Mouse (Mus musculus): Measurements from ENCODE around the gene Trim27. TPM values are rescaled to one million over a fixed set of nuclear protein-coding genes. Genes with fewer than 3 reads are reported as not detected.

Gene Trim27
- 10 to 100 TPM; 38.6 to 38.8 TPM for total RNA-seq (2021)
- long read RNA-seq, experiment 1, full-length matches to known transcripts: 24 of 28 reads
- long read RNA-seq, experiment 1, partial matches to known transcripts: 0 of 28 reads
- long read RNA-seq, experiment 1, other reads (novel, unspliced or antisense): 4 of 28 reads
- long read RNA-seq, experiment 2, full-length matches to known transcripts: 27 of 34 reads
- long read RNA-seq, experiment 2, partial matches to known transcripts: 1 of 34 reads
- long read RNA-seq, experiment 2, other reads (novel, unspliced or antisense): 6 of 34 reads

DNA sequence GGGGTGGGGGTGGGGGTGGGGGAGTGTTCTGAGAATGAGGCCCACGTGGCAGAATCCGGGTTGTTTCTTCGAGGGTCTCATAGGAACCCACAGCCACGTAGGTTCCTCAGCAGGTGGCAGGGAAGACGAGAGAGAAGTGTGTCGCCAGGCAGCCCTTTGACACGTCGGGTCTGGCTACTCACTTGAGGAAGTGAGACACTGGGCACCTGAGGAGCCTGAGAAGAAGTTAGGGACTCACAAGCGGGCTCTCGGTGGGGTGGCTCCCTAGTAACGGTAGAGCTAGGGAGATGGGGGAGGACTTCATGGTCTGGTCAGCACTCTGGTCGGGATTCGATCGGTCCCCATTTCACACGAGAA is at the start of gene Trim27:
TSS of gene Trim27 (plus strand) at position 79 of the 357 bp plus-strand sequence.
- DNase-seq (ENCODE audit: low spot score in 2 of 2): no peak

DNA sequence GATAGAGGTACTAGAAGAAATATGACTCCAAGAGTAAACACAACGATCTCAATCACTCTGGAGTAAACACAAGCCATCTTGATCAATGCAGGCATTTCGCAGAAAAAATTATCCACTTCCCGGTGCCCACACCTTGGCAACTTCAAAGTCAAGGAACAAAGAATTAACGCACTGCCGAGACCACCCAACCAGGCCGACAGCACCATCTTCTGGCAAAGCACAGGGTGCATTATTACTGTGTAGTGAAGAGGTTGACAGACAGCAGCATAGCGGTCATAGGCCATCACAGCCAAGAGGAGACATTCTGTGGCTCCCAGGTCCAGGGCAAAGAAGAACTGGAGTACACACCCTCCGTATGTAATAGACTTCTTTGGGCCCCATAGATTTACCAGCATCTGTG is 36.8 kb upstream of the Trim27 start:
- DNase-seq (ENCODE audit: low spot score in 2 of 2): no peak

DNA sequence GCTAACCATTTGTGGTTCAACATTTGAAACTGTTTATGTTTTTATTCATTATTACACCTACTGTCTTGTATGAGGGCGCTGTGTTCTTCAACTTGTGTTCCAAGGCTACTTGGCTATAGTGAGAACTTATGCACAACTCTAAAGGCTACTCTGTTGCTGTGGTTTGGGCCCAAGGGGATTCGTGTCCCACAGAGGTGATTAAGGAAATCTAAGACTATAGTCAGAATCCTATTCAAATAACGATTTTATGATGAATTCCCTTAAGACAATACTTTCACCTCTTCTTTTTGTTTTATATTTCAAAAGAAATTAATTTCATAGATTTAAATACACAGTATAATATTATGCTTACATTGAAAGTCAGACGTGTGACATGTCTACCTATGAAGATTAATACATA is 33.5 kb upstream of the Trim27 start, which contains the start of gene Olfr1368:
TSS of gene Olfr1368 (minus strand) at position 101 of the 400 bp plus-strand sequence.
- DNase-seq (ENCODE audit: low spot score in 2 of 2): no peak

DNA sequence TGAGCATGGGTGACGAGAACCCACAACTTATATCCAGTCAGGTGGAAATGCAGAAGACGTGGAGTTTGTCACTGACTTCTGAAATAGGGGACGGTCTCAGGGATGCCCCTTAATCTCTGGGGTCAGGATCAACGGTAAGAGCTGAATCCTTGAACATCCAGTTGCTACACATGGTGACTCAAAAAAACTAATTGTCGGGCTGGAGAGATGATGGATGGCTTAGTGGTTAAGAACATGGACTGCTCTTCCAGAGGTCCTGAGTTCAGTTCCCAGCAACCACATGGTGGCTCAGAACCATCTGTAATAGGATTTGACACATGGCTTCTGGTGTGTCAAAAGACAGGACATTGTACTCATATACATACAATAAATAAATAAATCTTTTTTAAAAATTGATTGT is 23.4 kb upstream of the Trim27 start:
- no peak for DNase-seq (ENCODE audit: low spot score in 2 of 2)

DNA sequence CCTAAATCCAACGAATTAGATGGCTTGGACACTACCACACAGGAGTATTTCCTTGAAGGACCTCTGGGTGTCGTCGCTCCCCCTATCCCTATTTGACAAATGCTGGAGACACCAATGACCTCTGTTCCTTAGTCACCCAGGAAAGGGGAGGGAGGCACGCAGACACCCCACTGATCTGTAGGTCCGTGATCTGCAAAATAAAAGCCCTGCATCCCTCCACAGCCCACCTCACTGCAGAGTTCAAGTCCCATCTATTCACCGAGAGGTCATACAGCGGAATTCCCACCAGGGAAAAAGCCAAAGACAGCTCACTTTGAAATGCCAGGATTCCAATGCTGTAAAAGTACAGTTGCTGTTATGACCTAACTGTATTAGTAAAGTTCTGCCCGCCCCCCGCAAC is 21.2 kb upstream of the Trim27 start:
- DNase-seq (ENCODE audit: low spot score in 2 of 2): no peak

DNA sequence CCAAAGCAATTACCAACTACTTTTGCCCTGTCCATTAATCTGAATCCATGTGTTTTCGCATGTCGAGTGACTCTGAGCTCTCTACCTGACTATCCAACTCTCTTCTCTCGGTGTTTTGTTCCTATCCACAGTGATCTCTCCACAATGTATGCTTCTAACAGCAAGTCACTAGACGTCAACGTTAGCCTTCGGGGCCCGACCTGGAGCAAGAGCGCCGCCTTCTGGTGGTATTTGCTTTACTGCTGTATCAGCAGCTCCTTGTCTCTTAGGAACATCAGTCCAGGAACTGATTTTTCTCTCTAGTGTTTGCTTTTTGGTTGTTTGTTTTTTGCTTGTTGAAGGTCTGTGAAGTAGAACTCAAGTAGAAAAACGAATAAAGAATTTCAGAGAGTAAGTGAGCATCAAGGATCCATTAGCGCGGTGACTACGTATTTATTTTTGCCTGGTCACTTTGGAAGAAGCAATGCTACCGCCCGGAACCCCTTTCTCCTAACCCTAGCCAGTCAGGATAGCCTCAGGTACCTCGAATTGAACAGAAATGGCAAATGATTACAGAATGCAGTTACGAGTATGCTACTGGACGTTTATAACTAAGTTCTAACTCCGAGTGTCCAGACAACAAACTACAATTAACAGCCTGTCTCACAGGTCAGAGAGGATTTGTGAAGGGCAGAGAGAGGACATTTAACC is 20.3 kb upstream of the Trim27 start:
- DNase-seq (ENCODE audit: low spot score in 2 of 2): peak; percentile 85 to 89

DNA sequence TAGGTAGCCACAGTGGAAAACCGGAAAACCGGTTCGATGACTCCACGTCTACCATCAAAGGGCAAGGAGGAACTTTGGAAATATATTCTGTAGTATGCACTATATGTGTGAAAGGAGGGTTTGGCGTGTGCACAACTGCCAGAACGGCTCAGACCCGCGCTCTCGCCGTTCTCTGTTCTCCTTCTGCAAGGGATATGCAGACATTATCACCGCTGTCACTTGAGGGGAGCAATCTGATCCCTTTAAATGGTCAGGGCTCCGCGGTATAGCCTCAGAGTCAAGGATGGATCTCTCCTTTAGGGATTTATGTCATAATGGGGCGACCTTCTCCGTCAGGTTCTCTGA is 19.8 kb upstream of the Trim27 start:
- DNase-seq (ENCODE audit: low spot score in 2 of 2): no peak

DNA sequence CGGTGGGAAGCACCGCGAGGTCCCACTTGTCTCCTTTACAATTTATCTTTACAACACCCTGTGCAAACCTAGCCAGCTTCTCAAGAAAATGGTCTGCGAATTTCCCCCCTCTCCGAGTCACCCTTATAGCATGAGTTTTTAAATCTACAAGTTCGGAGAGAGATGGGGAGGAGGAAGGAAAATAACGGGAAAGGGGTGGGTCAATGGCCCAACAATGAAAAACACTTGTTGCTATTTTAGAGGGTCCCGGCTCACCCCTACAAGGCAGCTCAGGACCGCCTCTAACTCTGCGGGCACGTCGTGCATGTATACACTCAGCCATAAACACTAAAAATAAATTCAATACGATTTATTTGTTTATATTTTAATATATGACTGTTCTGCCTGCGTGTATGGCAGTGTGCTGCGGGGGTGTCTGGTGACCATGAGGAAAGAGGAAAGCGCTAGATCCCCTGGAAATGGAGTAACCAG is 19.2 kb upstream of the Trim27 start:
- no peak for DNase-seq (ENCODE audit: low spot score in 2 of 2)

DNA sequence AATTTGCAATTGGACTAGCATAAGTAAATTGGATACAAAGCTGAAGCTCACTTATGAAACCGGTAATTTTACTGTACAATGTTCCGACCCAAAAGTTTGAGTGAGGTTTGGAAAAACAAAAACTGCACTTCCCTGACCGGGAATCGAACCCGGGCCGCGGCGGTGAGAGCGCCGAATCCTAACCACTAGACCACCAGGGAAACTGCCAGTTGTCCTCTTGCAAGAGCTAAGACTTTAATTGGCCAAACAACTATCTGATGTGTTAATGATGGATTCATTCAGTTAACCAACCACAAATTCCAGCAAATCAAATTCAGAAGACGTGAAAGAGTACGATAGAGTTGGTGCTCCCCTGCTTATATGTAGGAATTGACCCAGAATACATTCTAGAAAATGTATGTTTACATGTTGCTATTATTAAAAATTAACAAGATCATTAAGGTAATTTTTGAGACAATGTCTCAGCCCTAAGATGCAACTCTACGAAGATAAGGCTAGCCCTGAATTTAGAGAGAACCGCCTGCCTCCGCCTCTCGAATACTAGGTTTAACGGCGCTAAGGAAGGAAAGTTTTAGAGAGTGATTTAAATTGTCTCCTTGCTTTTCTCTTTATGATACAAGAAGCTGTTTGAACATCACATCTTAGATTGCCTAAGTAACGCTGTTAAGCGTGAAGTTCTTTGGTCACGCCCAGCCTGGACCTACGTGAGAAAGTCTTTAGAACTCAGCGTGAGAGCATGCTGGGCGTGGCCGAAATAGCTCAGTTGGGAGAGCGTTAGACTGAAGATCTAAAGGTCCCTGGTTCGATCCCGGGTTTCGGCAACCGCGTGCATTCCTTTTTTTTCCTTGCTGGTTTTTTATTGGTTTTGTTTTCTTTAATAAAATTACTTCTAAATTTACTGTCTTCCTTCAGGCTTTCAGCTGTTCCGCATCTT is 18.3 kb upstream of the Trim27 start:
- DNase-seq (ENCODE audit: low spot score in 2 of 2): peak; percentile 92 to 95

DNA sequence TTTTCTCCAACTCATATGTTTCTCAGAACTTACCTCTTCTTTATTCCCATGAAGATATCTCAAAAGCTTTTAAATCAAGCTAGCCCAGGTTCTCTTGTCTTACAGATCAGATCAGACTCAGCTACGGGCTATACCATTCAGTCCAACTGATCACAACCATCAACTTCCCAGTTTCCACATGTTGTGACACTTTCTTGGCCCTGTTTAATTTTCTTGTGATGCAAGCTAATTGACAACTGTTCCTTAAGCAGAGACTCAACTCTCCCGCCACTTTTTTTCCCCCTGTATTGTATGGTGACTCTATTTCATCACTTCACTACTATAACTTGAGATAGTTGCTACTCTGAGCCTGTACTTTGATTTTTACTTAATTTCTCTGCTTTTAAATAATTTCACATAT is 17.7 kb upstream of the Trim27 start:
- DNase-seq (ENCODE audit: low spot score in 2 of 2): no peak

DNA sequence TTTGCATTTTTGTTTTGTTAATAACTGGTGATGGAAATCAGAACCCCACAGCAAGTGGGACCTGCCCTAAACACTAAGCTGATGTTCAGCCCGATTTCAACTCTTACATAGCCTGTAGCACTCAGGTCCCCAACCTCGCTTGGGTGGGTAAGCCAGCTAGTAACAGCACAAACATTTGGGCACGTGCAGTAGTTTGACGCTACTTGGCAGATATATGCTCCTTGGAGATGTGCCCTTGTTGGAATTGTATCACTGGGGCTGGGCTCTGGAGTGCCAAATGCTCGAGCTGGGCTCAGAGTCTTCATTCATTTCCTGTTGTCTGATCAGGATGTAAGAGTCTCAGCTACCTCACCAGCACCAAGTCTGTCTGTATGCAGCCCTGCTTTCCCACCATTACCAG is 16.7 kb upstream of the Trim27 start:
- DNase-seq (ENCODE audit: low spot score in 2 of 2): no peak

DNA sequence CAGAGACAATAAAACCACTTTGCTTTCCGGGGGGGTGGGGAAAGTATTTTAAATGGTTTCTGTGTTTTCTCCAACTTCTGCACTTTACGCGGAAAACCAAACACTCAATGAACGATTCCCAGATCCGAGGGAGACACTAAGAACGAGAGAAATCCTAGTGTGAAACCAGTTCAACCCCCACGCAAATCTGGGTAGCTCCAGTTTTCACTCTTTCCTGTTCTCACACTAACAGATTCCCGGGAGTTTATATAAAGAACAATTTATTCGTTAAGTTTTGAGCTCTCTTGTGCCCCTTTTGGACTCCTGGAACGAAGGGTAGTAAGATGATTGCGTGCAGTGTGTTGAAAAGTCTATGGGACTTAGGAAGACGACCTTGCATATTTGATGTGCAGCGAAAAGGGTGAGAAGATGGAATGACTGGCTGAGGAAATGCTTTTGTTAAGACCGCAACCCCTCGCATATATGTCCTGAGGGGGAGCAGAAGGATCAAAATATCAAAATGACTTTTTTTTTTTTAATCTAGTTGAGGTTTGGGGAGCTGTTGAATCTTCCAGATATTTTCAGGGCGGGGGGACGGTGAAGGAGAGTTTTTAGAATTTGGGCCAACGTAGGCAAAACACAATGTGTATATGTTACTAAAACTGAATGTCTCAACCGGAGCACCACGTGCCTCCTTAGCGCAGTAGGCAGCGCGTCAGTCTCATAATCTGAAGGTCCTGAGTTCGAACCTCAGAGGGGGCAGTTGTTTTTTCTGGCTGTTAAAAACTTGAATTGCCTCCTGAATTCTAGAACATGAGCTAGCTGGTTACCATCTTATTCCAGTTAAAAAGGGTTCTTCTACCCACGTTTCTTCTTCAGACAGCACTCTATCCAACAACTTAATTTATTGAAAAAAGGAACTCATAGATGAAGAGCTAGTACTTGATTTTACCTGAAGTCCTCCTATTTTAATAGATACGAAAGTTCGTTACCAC is 12.0 kb upstream of the Trim27 start:
- peak; percentile 83 to 86 for DNase-seq (ENCODE audit: low spot score in 2 of 2)

DNA sequence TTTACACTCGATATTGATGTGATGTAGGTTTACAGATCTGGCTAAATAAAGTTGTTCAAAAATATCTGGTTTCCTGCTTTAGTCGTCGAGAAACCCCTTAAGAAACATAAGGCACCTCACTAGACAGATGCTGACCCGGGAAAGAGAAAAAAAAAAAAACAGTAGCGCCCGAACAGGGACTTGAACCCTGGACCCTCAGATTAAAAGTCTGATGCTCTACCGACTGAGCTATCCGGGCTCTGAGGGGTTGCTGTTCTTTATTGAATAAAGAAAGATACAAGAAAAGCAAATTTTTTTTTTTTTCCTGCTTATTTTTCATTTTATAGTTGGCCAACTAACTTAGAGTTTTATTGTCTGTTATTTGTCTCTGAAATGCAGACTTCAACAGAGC is 11.3 kb upstream of the Trim27 start:
- peak in 1 of 2 experiments; percentile 21 for DNase-seq (ENCODE audit: low spot score in 2 of 2)

DNA sequence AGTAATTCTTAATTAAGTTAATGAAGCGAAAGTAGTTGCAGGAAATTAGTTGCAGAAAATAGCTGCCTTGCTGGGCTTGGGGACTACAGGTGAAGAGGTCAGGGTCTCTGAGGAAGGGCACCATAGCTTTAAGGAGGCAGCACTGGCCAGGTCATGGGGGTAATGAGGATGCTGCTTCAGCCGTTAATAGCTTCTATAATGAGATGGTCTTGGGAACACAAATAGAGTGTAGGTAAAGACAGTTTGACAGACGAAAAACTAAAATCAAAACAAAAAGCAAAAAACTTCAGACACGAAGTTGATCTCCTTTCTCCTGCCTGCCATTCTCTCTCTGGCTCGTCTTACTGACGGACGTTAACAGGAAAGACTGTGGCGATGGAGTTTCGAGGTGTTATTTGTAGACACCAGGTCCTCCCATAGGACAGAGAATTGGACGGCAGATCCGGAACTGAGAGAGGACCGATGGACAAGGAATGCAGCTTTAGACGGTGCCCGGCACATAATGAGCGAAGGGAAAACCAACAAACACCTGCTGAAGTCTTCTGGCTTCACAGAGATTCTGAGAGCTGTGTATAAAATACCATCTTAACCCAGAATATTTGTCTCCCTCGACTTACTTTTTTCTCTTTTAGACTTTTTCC is 10.8 kb upstream of the Trim27 start:
- peak in 1 of 2 experiments; percentile 28 for DNase-seq (ENCODE audit: low spot score in 2 of 2)

DNA sequence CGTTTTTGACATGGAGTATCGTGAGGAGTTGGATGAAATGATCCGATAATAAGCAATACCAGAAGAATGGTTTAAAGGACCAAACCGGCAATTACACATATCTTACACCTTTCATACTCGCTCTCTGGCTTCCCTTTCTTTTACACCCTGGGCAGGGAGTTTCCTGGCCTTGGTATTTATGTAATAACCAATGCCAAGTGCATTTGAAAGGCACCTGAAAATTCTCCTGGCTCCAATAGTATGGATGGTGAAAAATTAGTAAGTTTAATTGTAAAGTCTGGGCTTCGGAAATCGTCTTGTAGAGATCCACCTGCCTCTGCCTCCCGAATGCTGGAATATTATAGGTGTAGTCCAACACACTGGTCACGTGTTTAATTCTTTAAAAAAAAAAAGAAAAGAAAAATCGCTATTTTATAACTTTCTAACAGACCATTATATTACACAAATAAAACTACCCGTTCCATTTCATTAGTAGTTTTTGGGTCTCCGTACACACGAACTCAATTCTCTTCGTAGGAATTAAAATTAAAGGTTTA is 10.1 kb upstream of the Trim27 start:
- DNase-seq (ENCODE audit: low spot score in 2 of 2): no peak

DNA sequence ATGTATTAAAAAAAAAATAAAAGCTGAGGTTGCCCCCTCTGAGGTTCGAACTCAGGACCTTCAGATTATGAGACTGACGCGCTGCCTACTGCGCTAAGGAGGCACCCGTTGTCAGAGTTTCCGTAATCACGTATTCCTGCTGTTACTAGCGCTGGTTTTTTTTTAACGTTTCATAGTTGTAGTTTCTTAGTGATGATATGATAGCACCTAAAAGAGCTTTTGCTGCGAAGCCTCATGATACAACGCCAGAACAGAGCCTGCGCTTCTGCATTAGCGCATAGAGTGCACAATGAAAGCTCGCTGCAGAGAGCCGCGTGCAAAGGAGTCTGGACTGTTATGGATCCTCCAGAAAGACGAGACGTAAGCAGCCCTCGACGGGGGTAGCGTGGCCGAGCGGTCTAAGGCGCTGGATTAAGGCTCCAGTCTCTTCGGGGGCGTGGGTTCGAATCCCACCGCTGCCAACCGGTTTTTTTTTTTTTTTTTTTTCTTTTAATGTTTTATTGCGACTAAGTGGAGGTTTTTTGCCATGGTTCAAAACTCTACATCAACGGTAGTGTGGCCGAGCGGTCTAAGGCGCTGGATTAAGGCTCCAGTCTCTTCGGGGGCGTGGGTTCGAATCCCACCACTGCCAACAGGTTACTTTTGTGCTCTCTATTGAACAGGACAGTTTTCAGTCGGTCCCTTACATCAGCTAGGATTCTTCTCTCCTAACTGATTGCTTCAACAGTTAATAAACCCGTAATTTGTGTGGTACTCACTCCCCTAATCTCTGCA is 9.4 kb upstream of the Trim27 start:
- peak; percentile 75 to 79 for DNase-seq (ENCODE audit: low spot score in 2 of 2)

DNA sequence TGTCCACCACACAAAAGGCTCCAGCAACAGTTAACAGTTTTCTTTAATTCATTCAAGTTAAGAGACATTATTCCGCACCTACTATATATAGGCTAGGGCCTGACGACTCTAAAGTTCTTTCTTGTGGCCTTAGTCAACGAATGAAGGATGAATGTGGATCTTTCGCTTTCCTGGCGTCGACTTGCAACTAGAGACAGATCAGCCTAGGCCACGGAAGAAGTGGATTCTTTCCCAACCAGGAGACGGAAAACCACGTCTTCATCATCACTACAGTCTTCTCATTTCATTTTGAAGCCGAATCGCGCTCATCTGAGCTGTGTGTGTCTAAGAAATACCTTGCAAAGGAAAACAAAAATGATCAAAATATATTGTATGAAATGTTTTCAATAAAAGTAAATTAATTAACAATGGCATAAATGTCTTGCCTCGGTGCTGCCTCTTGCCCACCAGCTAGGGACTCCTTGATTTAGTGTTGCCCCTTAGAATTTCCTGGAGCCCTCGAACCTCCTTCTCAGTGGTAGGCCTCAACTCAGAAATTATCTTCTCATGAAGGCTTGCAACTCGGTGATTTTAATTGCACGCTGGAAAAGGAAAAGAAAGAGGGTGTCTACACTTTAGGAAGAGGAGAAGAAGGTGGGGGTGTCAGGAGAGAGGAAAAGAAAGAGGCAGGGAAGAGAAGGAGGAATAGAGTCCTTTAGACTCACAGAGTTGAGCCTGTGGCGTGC is 8.7 kb upstream of the Trim27 start:
- no peak for DNase-seq (ENCODE audit: low spot score in 2 of 2)

DNA sequence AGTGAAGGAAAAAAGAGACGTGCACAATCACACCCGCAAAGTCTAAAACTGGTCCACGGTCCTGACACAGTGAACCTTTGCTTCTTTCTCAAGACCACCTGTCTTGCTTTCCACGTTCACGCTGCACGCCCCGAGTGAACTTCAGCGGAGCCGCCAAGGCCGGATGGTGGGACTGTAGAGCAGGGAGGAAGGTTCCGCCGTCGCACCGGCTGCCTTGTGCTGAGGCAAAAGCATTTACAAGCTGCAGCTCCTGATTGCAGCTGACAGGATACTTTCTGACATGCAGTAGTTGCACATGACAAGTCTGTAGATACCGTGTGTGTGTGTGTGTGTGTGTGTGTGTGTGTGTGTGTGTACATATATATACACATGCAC is 8.1 kb upstream of the Trim27 start:
- no peak for DNase-seq (ENCODE audit: low spot score in 2 of 2)
